Mouse (Mus musculus) lung, postnatal 10 days (tissue): ENCODE data around the gene Stag1.

Experiments used
- DNase-seq: peaks from one replicate; pipeline ENCODE4 v3.0.0; 2021

The Stag1 gene

DNA sequence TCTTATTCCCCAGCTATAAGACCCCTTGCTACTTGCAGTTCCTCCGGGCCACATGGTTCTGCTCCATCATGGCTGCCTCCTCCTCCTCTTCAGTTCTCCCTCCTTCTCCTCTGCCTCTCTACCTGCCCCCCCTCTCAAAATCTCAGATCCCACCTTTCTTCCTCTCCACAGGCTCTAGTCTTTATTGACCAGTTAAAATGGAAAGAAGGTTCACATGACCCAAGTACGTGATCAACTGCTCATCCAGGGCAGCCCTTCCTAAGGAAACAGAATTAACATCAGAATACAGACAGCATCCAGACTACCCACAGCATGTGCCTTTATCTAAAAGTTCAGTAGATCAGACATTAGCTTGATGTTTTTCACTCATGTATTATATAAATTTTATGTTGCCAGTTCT is 371.9 kb downstream of the Stag1 start:
- no peak for DNase-seq

DNA sequence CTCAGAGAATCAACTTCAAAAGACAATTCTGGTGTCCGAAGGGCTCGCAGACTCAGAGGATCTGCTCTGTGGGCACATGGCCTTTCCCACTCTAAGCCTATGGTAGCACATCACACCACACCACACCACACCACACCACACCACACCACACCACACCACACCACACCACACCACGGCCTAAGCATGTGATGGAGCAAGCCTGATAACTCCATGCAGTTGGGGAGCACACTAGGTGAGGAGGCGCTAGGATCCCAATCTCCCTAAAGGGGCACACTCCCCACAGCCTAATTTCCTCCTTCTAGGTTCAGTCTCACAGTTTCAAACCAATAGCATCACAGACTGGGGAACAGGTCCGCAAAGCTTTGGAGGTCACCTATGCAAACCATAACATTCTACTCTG is 381.1 kb downstream of the Stag1 start:
- DNase-seq = no peak

DNA sequence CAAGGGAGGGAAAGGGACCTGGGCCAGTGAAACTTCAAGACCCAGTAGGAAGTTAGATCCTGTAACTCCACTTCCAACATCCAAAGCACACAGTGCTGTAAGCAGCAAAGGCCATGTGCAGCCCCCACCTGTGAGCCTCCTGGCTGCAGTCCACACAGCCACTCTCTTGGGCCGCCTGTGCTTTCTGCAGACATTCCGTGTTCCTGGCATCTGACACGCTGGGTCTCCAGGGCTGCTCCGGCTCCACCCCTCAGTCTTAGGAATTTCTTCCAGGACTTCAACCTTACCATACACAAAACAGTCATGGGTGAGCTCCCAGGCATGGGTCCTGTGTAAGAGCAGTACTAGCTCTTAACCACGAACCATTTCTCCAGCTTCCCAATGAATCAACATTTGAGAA is 381.7 kb downstream of the Stag1 start:
- DNase-seq = no peak

DNA sequence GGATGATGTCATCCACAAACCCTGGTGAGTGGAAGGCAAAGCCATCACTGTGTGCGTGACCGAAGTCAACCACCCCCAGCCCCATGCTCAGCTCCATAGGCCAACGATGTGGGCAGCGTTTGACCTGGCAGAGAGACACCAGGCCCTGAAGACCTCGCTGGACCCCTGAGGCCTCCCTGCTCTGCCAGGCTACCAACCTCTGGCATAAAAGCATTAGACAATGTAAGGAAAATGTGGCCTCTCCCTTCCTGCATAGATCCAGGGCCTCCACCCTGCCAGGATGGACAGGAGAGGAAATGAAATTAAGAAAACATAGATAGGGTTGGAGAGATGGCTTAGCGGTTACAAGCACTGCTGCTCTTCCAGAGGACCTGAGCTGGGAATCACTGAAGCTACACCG is 385.2 kb downstream of the Stag1 start:
- peak; percentile 18 for DNase-seq

DNA sequence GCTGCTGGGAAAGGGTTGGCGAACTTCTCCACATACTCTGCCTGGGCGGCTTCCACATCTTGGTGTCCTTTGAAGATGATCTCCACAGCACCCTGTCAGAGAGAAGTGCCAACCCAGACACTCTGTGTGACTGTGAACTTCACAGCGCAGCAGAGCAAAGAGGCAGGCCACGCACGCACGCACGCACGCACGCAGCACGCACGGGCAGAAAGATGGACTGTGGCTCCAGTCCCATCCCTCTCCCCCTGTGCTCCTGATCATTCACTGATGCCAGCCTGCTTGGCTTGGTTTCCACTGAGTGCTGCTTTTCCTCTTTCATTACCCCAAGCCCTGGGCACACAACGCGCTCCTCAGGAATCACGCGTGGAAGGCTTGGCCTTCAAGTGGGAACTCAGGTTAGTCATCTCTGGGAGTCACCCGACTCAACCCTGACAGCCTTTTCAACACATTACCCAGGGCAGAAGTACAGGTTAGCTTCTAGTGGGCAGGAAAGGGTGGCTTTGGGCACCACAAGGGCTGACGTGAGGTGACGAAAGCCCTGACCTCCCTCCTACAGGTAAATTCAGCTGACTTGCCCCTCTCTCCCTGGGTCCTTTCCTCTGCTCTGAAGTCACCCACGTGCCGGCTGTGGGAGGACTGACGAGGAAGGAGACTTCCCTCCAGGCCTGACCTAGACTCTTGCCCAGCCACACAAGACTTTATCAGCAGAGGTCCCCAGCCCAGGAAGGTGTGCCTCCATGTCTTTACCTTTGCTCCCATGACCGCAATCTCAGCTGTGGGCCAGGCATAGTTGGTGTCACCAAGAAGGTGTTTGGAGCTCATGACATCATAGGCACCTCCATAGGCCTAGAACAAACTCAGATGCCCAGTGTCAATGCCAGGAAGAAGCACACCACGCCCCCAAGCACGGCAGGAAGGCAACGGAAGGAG is 387.0 kb downstream of the Stag1 start:
- DNase-seq = no peak

DNA sequence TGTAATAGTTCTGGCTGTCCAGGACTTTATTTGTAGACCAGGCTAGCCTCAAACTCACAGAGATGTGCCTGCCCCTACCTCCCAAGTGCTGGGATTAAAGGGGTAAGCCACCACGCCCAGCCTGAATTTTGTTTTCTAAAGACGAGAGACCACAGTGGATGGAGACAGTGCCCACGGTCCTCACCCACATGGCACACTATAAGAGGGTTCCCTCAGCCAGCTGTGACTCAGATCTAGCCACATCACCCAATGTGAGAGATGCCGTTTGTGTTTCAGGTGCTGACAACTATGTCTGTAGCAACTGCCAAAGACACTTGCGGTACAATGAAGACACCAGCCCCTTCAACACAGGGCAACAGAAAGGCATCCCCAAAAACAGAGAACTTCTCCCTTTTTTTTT is 389.4 kb downstream of the Stag1 start:
- DNase-seq = no peak

DNA sequence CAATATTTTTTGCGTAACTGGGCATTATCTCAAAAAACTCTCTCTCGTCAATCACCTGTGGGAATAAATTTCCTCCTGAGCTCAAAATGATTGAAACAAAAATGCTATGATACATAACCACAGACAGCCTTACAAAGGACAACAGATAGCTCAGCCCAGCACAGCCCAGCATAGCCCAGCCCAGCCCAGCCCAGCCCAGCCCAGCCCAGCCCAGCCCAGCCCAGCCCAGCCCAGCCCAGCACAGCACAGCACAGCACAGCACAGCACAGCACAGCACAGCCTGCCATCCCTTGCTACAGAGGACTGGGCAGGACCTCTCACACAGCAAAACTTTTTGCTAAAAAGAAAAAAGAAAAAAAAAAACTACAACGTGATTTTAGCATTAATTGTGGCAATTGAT is 390.3 kb downstream of the Stag1 start:
- DNase-seq = no peak

DNA sequence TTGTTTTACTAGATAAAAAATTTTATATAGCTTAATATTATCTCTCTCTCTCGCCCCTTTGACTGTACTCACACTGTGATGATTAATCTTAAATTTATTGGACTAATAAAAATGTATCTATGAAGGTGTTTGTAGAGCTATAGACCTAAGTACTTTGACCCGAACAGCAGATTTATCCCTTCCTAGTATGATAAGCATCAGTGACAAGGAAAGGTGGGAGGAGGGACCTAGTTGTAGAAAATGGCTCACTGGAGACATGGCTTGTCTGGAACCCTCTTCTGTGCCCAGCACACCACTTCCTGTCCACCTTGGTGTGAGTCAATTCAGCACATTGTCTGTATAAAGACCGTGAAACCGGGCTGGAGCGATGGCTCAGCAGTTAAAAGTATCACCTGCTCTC is 393.0 kb downstream of the Stag1 start:
- DNase-seq = no peak

DNA sequence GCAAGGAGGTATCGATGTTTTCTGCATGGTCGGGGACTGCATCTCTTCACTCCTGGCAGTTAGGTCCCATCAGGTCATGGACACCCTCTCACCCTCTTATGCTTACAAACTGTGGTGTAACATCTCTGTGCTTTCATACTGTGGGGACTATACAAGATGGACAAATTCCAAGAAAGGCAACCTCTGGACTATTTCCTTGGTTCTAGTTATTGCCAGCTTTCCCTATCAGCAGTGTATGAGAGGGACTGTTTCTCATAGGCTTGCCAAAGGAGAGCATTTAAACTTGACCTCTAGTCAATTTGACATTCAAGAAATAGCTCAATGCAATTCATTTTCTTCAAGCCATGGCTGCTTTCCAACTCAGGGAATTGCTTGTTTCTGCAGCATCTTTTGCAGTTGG is 393.7 kb downstream of the Stag1 start:
- no peak for DNase-seq

DNA sequence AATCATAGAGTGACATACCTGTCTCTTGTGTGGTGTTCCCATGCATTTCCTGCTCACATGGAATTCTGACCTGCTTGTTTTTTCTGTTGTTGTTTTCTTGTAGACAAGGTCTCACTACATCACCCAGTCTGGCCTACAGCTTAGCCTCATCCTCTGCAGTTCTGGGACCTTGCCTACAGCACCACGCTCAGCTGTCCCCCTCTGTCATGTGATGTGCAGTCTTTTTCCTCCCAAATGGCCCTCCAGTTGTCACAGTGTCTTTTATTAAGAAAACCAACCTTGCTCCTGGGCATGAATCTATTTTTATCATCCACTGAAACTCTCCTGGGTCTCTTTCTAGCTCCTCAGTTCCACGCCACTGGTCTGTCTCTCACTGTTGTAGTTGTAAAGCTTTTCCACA is 394.6 kb downstream of the Stag1 start:
- DNase-seq = no peak

DNA sequence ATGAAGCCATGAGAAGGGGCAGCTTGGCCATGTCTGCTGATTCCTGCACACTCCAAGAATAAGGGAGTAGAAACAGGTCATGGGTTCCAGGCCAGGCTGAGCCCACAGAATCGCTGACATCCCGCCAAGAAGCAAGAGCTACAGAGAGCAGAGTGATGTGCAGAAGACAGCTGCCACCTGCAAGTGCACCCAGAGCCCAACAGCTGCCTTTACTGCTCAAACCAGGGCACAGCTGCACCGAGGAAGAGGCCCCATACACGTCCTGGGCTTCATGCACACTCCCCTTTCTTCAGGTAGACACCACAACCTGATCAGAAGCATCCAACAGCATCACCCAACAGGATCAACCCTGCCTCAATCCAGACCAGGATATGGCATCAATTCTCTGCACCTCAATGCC is 396.3 kb downstream of the Stag1 start:
- DNase-seq = no peak

DNA sequence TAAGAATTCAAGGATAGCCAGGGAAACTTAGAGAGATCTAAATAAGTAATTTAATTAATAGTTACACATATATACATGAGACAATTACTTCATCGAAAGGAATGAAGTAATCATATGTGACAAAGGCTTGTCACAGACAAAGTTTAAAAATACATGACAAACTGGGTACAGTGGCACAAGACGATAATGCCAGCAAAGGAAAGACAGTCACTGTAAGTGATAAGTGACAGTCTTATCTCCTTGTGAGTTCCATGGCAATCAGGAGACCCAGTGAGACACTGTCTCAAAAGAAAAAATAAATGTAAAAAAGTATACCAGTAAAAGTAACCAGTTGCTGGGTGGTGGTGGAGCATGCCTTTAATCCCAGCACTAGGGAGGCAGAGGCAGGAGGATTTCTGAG is 399.5 kb downstream of the Stag1 start:
- DNase-seq = no peak

DNA sequence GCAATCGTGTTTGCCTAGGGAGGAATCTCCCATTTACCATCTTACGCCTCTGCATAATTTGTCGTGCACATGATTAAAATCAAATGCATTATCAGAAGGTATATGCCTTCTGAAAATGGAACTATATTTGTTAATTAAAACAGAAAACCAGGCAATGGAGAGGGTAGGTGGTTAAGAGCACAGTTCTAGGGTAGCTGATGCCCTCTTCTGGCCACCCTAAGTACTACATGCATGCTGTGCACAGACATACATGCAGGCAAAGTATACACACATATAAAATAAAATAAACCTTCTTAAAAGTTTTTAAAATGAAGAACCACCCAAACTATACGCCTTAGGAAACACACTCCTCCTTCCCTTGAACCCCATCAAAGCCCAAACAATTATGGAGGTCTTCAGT is 404.5 kb downstream of the Stag1 start:
- peak; percentile 25 for DNase-seq

DNA sequence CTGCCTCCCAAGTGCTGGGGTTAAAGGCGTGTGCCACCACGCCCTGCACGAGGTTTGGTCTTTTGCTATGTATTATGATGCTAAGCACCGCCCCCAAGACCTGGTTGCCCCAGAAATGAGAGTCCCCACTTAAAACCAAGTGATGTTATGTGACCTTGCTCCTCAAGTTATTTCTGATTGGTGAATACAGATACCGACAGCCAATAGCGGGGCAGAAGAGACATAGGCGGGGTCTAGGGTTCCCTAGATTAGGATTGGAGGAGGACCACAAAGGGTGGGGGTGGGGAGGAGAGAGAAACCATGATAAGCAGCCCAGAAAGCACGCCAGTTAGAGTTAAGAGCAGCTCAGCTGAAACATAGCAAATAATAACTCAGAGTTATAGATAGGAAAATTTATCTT is 405.2 kb downstream of the Stag1 start:
- DNase-seq = no peak

DNA sequence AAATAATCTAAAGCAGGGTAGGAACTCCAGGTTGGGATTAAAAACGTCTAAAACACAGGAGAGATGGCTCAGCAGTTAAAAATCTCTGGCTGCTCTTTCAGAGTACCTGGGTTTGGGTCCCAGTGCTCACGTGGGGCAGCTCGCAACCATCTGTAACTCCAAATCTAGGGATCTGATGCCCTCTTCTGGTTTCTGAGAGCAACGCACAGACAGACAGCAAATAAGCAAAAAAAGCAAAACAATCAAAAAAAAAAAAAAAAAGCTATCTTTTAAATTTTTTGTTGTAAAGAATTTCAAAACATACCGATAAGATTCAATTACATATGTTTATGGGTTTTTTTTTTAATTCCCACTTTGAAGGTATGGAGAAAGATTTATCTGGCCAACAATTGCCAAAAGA is 405.7 kb downstream of the Stag1 start:
- DNase-seq = no peak

DNA sequence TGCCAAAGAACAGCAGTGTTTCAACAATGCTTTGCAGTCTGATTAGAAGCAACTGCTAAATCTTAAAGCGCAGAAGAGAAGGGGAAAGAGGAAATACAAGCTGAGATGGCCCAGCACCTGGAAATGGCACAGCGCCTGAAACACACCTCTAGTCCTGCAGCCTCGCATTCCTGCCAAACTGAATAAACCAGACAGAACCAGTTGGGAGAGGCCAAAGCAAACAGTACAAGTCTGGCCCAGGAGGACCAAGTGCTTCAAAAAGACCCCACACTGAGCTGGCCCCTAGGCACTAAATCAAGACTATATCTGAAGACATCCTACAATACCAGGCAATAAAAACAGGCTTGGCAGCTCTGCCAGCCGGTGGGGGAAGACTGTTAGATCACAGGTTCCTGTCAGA is 408.3 kb downstream of the Stag1 start:
- no peak for DNase-seq
